Mouse (Mus musculus) hindbrain, embryonic 13.5 days (tissue): ENCODE data around the gene Dvl2. TPM values are rescaled to one million over a fixed set of nuclear protein-coding genes. Genes with fewer than 3 reads are reported as not detected.
"Not testable (repeated sequence)": the region's sequence is repeated elsewhere in the genome, so short reads cannot be mapped to it uniquely, and the experiment has no call there.

Experiments used
- ATAC-seq: fragments of 200-750 bp; cut with Nextera tagmentation; 2 replicates; pipeline ENCODE4 v1.8.0; 2017; ENCODE audit warnings: moderate TSS enrichment; ENCODE audit not compliant: low FRiP score
- H3K27ac ChIP-seq: fragments of 300-500 bp; sonication (generic); 2 replicates; pipeline ENCODE4 v1.5.1; 2015; ENCODE audit warnings: inconsistent platforms, mild to moderate bottlenecking, moderate library complexity
- H3K27me3 ChIP-seq: fragments of 300-500 bp; sonication (generic); 2 replicates; pipeline ENCODE4 v1.6.1; 2015; ENCODE audit warnings: mild to moderate bottlenecking, inconsistent platforms
- H3K36me3 ChIP-seq: fragments of 300-500 bp; sonication (generic); 2 replicates; pipeline ENCODE4 v1.6.1; 2015; ENCODE audit warnings: mild to moderate bottlenecking, inconsistent platforms
- H3K4me1 ChIP-seq: fragments of 300-500 bp; sonication (generic); replicated peaks from 2 replicates; pipeline ENCODE4 v1.6.1; 2015; ENCODE audit warnings: inconsistent platforms
- H3K4me2 ChIP-seq: fragments of 300-500 bp; sonication (generic); 2 replicates; pipeline ENCODE4 v1.6.1; 2015; ENCODE audit warnings: inconsistent platforms, mild to moderate bottlenecking, moderate library complexity
- H3K4me3 ChIP-seq: fragments of 300-500 bp; sonication (generic); 2 replicates; pipeline ENCODE4 v1.5.1; 2015; ENCODE audit warnings: mild to moderate bottlenecking, inconsistent platforms
- H3K9ac ChIP-seq: fragments of 300-500 bp; sonication (generic); 2 replicates; pipeline ENCODE4 v1.6.1; 2015; ENCODE audit warnings: mild to moderate bottlenecking, inconsistent platforms
- H3K9me3 ChIP-seq: fragments of 300-500 bp; sonication (generic); 2 replicates; pipeline ENCODE4 v1.6.1; 2016; ENCODE audit warnings: inconsistent platforms
- WGBS: fragments of 180-500 bp; shearing (Covaris S2); methylation state at CpG from one replicate; pipeline ENCODE4 v1.1.7; 2015; 5-methylcytosine and 5-hydroxymethylcytosine counted together
- polyA plus RNA-seq: library from polyadenylated mRNA; unstranded; fragments of >200 nt; fragmentation: Nextera tagmentation; extraction: Ambion mirVana; gene quantifications from 2 replicates; pipeline ENCODE4 v1.2.1, GENCODE M21; 2015

The Dvl2 gene
- 26.8 and 28.6 TPM in 2 replicates for polyA plus RNA-seq

GRCm38 (mm10) chr11:70000396-70000898 is at the start of gene Dvl2:
Dvl2 (plus strand) TSS chr11:70000595.
- Histone ChIP-seq H3K9ac (peak within 1 kb of the TSS; percentile 89), H3K27ac (peak within 1 kb of the TSS; percentile 97), H3K27me3 (no peaks in the 10 kb centered on the region), H3K36me3 (peaks cover 33% of the 10 kb centered on the region), H3K4me1 (peaks cover 65% of the 10 kb centered on the region), H3K4me2 (peak within 1 kb of the TSS; percentile 85), H3K9me3 (no peaks in the 10 kb centered on the region), H3K4me3 (peak within 1 kb of the TSS; percentile 77)
- peak; percentile 69 for ATAC-seq
- WGBS: 0% methylated on average over 47 of the region's 48 CpGs

GRCm38 (mm10) chr11:69950807-69951459 is 49.5 kb upstream of the Dvl2 start:
- Histone ChIP-seq H3K4me2 (no peak overlapping the region), H3K27ac (no peak overlapping the region)
- 46% methylated on average over 4 of the region's 4 CpGs for WGBS

GRCm38 (mm10) chr11:69952274-69952673 is 48.1 kb upstream of the Dvl2 start:
- 53% methylated on average over 1 of the region's 1 CpGs for WGBS
- no peak overlapping the region for H3K4me2 ChIP-seq
- no peak overlapping the region for H3K4me3 ChIP-seq
- H3K36me3 ChIP-seq: no peaks in the 10 kb centered on the region
- no peak overlapping the region for H3K27ac ChIP-seq
- H3K9me3 ChIP-seq: no peaks in the 10 kb centered on the region
- no peak for ATAC-seq
- H3K4me1 ChIP-seq: peaks cover 15% of the 10 kb centered on the region
- peaks cover 45% of the 10 kb centered on the region; the same call in 1 of the 2 replicates for H3K27me3 ChIP-seq
- H3K9ac ChIP-seq: no peak overlapping the region

More at GRCm38 (mm10) chr11:69950807-69951459, 49.5 kb upstream of the Dvl2 start:
- no peak for ATAC-seq
- Histone ChIP-seq H3K9me3 (no peaks in the 10 kb centered on the region), H3K4me1 (peaks cover 19% of the 10 kb centered on the region), H3K36me3 (no peaks in the 10 kb centered on the region), H3K4me3 (no peak overlapping the region), H3K27me3 (peaks cover 50% of the 10 kb centered on the region), H3K9ac (no peak overlapping the region)

GRCm38 (mm10) chr11:69953267-69953915 is 47.0 kb upstream of the Dvl2 start:
- Histone ChIP-seq H3K4me1 (peaks cover 4% of the 10 kb centered on the region), H3K4me2 (no peak overlapping the region), H3K4me3 (no peak overlapping the region), H3K27ac (no peak overlapping the region), H3K27me3 (peaks cover 38% of the 10 kb centered on the region; the same call in 1 of the 2 replicates), H3K36me3 (no peaks in the 10 kb centered on the region), H3K9ac (no peak overlapping the region), H3K9me3 (no peaks in the 10 kb centered on the region)
- 68% methylated on average over 11 of the region's 11 CpGs for WGBS
- no peak for ATAC-seq

- not testable (repeated sequence) for H3K9ac ChIP-seq, H3K4me3 ChIP-seq, H3K4me2 ChIP-seq, ATAC-seq, H3K27ac ChIP-seq, H3K4me1 ChIP-seq, H3K9me3 ChIP-seq, H3K36me3 ChIP-seq
- H3K27me3 ChIP-seq: peaks cover 39% of the 10 kb centered on the region
- WGBS: 81% methylated on average over 4 of the region's 4 CpGs
Observed at GRCm38 (mm10) chr11:69955618-69956017, 44.8 kb upstream of the Dvl2 start.

GRCm38 (mm10) chr11:69956218-69956617 is 44.2 kb upstream of the Dvl2 start:
- H3K4me1 ChIP-seq: no peaks in the 10 kb centered on the region
- no peak for ATAC-seq
- H3K9ac ChIP-seq: no peak overlapping the region
- no peak overlapping the region for H3K4me3 ChIP-seq
- no peak overlapping the region for H3K27ac ChIP-seq
- H3K27me3 ChIP-seq: peaks cover 41% of the 10 kb centered on the region
- H3K9me3 ChIP-seq: no peaks in the 10 kb centered on the region
- H3K4me2 ChIP-seq: no peak overlapping the region
- H3K36me3 ChIP-seq: no peaks in the 10 kb centered on the region
- WGBS: 86% methylated on average over 1 of the region's 1 CpGs

- H3K36me3 ChIP-seq: no peaks in the 10 kb centered on the region
- no peak for ATAC-seq
- H3K27ac ChIP-seq: no peak overlapping the region
- no peak overlapping the region for H3K9ac ChIP-seq
- peaks cover 70% of the 10 kb centered on the region for H3K27me3 ChIP-seq
- H3K4me3 ChIP-seq: no peak overlapping the region
- WGBS: 28% methylated on average over 5 of the region's 5 CpGs
- H3K4me2 ChIP-seq: no peak overlapping the region
- no peaks in the 10 kb centered on the region for H3K9me3 ChIP-seq
- peaks cover 7% of the 10 kb centered on the region for H3K4me1 ChIP-seq
Observed at GRCm38 (mm10) chr11:69960616-69961015, 39.8 kb upstream of the Dvl2 start.

- no peak for ATAC-seq
- H3K4me2 ChIP-seq: no peak overlapping the region
- no peak overlapping the region for H3K4me3 ChIP-seq
- no peak overlapping the region for H3K27ac ChIP-seq
- H3K36me3 ChIP-seq: no peaks in the 10 kb centered on the region
- WGBS: 58% methylated on average over 5 of the region's 5 CpGs
- H3K9me3 ChIP-seq: no peaks in the 10 kb centered on the region
- H3K27me3 ChIP-seq: peaks cover 81% of the 10 kb centered on the region
- H3K9ac ChIP-seq: no peak overlapping the region
- peaks cover 19% of the 10 kb centered on the region for H3K4me1 ChIP-seq
Observed at GRCm38 (mm10) chr11:69961841-69962240, 38.6 kb upstream of the Dvl2 start.

- H3K27me3 ChIP-seq: peaks cover 93% of the 10 kb centered on the region
- peak within 1 kb of the TSS; percentile 18 for H3K4me3 ChIP-seq
- H3K4me2 ChIP-seq: peak within 1 kb of the TSS; percentile 26; the same call in 1 of the 2 replicates
- H3K27ac ChIP-seq: no peak within 1 kb of the TSS
- peaks cover 20% of the 10 kb centered on the region for H3K36me3 ChIP-seq
- ATAC-seq: no peak
- H3K9me3 ChIP-seq: no peaks in the 10 kb centered on the region
- 8% methylated on average over 24 of the region's 24 CpGs for WGBS
- peaks cover 20% of the 10 kb centered on the region for H3K4me1 ChIP-seq
- no peak within 1 kb of the TSS for H3K9ac ChIP-seq
Observed at GRCm38 (mm10) chr11:69964650-69965270, 35.6 kb upstream of the Dvl2 start, which contains the start of gene Cldn7. Cldn7 (plus strand) TSS chr11:69964779.

- Histone ChIP-seq H3K4me2 (peak overlapping the region; percentile 47), H3K36me3 (peaks cover 27% of the 10 kb centered on the region), H3K9me3 (no peaks in the 10 kb centered on the region), H3K4me3 (peak overlapping the region; percentile 25), H3K27ac (no peak overlapping the region), H3K4me1 (peaks cover 20% of the 10 kb centered on the region), H3K9ac (no peak overlapping the region), H3K27me3 (peaks cover 87% of the 10 kb centered on the region)
- no peak for ATAC-seq
- whole genome bisulfite sequencing: 2% methylated on average over 49 of the region's 49 CpGs
Observed at GRCm38 (mm10) chr11:69965271-69966005, 35.0 kb upstream of the Dvl2 start.

GRCm38 (mm10) chr11:69966006-69966859 is 34.2 kb upstream of the Dvl2 start:
- ATAC-seq: no peak; the same call in 1 of the 2 replicates
- Histone ChIP-seq H3K9ac (peak overlapping the region; percentile 19; the same call in 1 of the 2 replicates), H3K4me2 (peak overlapping the region; percentile 47), H3K27me3 (peaks cover 80% of the 10 kb centered on the region), H3K27ac (no peak overlapping the region), H3K36me3 (peaks cover 32% of the 10 kb centered on the region), H3K4me3 (peak overlapping the region; percentile 25), H3K4me1 (peaks cover 20% of the 10 kb centered on the region), H3K9me3 (no peaks in the 10 kb centered on the region)
- WGBS: 3% methylated on average over 59 of the region's 59 CpGs
